Mouse (Mus musculus): Measurements from ENCODE around the gene Slc25a51.
"Not testable (repeated sequence)": the region's sequence is repeated elsewhere in the genome, so short reads cannot be mapped to it uniquely, and the experiment has no call there.

The Slc25a51 gene

GRCm38 (mm10) chr4:45422640-45423039 is 14.1 kb upstream of the Slc25a51 start:
- DNase-seq = no peak

GRCm38 (mm10) chr4:45421519-45422260 is 13.1 kb upstream of the Slc25a51 start:
- no peak for DNase-seq

GRCm38 (mm10) chr4:45420733-45421132 is 12.2 kb upstream of the Slc25a51 start:
- DNase-seq = no peak

GRCm38 (mm10) chr4:45419051-45419450 is 10.5 kb upstream of the Slc25a51 start:
- DNase-seq = no peak

- peak; percentile 19 for DNase-seq
These were observed 9.8 kb upstream of the Slc25a51 start for GRCm38 (mm10) chr4:45418229-45418950.

- no peak for DNase-seq
These were observed 7.7 kb upstream of the Slc25a51 start for GRCm38 (mm10) chr4:45416314-45416713.

GRCm38 (mm10) chr4:45413674-45414338 is 5.2 kb upstream of the Slc25a51 start:
- no peak for DNase-seq

GRCm38 (mm10) chr4:45412433-45413192 is 4.0 kb upstream of the Slc25a51 start:
- no peak for DNase-seq

- no peak for DNase-seq
These were observed 2.7 kb upstream of the Slc25a51 start for GRCm38 (mm10) chr4:45411181-45411790.

GRCm38 (mm10) chr4:45409270-45409669 is 704 bp upstream of the Slc25a51 start:
- DNase-seq = peak; percentile 40

GRCm38 (mm10) chr4:45407703-45408334 is 747 bp downstream of the Slc25a51 start:
- peak; percentile 26 for DNase-seq

GRCm38 (mm10) chr4:45407001-45407702 is 1.4 kb downstream of the Slc25a51 start:
- no peak for DNase-seq

GRCm38 (mm10) chr4:45406397-45406796 is 2.2 kb downstream of the Slc25a51 start:
- DNase-seq = no peak

GRCm38 (mm10) chr4:45405315-45405714 is 3.3 kb downstream of the Slc25a51 start:
- no peak for DNase-seq

- no peak for DNase-seq
These were observed 4.5 kb downstream of the Slc25a51 start for GRCm38 (mm10) chr4:45404086-45404485.

- no peak for DNase-seq
These were observed 5.1 kb downstream of the Slc25a51 start for GRCm38 (mm10) chr4:45403499-45403878.

GRCm38 (mm10) chr4:45402878-45403498 is 5.6 kb downstream of the Slc25a51 start:
- no peak for DNase-seq

GRCm38 (mm10) chr4:45402281-45402680 is 6.3 kb downstream of the Slc25a51 start:
- DNase-seq = no peak

- DNase-seq = no peak
These were observed 8.9 kb downstream of the Slc25a51 start for GRCm38 (mm10) chr4:45399421-45400210.

- DNase-seq = not testable (repeated sequence)
These were observed 10.3 kb downstream of the Slc25a51 start for GRCm38 (mm10) chr4:45398315-45398714.
